Mouse (Mus musculus): Measurements from ENCODE around the gene Rer1. TPM values are rescaled to one million over a fixed set of nuclear protein-coding genes. Genes with fewer than 3 reads are reported as not detected.
A peak's percentile ranks its signal among the peaks of the same experiment; 100 is the strongest.

The Rer1 gene
- total RNA-seq (2021) = 10 to 100 TPM; 67.0 to 69.1 TPM
- long read RNA-seq, transcript Rer1-203 (8 exons, 1,803 nt) = minor isoform, 16 of 173 reads
- long read RNA-seq, transcript Rer1-201 (7 exons, 1,596 nt) = major isoform, 142 of 173 reads
- long read RNA-seq, partial matches to known transcripts = 3 of 173 reads
- long read RNA-seq, other reads (novel, unspliced or antisense) = 12 of 173 reads

DNA sequence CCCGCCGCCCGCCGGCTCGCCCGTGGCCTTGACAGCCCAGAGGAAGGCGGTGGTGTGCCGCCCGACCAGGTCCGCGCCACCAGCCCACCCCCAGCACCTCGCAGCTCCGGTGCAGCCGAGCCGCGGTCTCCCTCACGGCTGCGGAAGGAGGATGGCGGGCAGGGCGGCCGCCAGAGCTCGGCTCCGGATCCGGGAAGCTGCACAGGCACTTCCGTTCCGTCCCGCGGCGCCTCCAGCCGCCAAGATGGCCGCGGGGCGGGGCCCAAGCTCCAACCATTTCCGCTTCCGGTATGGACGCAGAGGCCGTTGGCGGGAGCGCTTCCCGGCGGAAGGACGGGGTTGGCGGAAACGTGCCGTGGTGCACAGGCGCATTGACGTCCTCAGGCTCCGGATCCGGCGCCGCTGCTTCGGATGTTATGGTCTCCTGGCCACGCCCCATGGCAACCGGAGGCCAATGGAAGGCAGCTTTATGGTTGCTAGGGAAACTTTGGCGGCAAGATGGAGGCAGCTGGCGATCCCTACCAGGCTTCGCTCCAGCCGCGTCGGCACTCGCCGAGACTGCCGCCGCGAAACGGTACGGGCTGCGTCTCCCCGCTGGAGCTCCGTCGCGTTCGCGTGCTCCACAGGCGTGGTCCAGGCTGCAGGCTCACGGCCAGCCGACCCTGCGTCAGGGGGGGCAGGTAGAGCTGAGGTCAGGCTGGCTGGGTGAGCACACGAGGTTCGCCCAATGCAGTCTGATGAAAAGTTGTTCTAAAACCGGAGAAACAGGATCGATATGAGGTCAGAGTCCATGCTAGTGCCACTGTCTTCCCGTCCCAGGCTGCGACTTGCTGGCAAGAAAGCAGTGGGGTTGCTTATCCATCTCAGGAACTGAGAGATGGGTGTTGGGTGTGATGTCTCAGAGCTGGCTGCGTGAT is at the start of gene Rer1, which contains the start of gene Morn1:
TSS of gene Rer1 (minus strand) at position 275 of the 917 bp plus-strand sequence.
TSS of gene Morn1 (plus strand) at position 470 of the 917 bp plus-strand sequence.
- peak; percentile 100 for DNase-seq (ENCODE audit: low spot score in 2 of 2)

DNA sequence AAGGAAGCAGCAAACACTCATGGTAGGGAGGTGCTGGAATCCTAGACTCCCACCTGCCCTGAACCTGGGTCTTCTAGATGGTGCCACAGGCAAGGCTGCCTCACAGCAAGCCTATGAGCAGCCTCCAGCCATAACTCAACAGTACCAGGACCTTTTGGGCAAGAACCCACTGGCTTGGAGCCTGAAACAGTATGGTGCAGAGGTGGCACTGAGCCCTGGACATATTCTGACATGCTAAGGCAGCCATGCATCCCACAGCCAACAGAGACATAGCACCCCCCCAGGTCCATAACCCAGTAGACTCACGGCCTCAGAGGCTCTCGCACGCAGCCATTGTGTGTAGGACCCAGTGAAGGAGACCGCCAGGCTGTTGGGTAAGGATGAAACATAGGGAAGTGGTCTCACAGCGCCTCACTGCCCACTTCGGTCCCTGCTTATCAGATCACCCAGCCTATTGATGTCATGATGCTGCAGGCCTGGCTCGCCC is 48.5 kb upstream of the Rer1 start:
- DNase-seq (ENCODE audit: low spot score in 2 of 2) = no peak

DNA sequence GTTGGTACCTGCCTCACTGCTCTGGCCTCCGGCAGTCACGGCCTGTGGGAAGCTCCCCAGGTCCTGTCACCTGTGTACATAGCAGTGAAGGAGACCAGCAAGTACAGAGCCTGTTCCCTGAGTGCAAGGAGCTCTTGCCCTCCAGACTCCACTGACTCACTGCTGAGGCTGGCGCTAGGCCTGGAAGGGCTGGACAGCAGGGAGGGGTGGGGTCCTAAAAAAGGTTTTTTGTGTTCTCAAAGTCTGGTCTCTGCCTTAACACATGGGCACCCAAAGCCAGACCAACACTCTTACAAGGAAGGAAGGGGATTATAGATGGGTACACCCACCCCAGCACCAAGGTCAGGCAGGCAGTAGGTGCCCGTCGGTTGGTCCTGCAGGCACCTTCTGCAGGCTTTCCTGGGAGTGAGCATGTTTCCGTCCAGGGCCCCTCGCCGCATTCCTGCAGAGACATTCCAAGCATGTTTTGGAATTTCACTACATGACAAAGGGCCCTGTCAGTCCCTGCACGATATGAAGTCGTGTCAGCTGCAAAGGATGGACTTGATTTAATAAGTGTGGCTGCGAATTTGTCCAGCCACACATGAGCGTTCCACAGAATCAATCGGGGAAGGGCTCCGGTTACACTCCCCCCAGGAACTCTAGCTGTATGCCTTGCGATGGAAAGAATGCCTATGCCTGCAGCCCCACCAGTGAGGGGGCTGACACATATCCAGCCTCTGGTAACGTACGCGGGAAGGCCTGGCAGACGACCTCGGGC is 47.7 kb upstream of the Rer1 start:
- DNase-seq (ENCODE audit: low spot score in 2 of 2) = no peak

DNA sequence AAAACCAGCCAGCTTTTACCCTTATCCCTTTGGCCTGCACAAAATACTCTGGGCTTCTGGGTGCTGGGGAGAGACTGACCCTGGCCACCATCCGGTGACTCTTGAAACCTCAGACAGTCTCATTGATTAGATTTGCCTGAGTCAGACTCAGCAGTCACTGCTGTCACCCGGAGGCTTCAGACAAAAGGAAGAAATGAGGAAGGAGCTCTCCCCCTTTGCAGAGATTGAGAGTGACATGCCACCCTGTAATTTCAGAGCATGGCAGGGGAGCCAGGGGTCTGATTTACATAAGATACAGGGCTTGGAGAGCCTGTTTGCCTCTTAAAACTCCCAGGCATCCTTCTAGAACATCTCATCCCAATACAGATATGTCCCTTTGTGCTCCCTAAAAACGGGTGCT is 47.0 kb upstream of the Rer1 start:
- no peak for DNase-seq (ENCODE audit: low spot score in 2 of 2)

DNA sequence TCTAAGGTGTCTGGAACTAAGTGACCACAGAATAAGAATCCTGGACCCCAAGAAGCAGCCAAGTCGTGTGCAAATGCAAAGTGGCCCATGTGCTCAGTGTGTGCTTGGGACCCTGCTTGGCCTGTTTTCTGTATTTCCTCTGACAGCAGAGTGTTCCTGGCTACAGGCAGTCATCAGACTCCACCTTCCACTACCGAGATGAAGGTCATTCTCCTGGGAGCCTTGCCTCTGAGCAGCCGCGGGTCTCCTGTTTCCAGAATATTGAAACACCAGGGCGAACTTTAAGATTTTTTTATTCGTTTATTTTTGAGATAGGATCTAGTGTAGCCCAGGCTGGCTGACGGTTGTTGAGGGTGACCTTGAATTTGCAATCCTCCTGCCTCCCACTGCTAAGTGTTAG is 44.4 kb upstream of the Rer1 start:
- no peak for DNase-seq (ENCODE audit: low spot score in 2 of 2)

DNA sequence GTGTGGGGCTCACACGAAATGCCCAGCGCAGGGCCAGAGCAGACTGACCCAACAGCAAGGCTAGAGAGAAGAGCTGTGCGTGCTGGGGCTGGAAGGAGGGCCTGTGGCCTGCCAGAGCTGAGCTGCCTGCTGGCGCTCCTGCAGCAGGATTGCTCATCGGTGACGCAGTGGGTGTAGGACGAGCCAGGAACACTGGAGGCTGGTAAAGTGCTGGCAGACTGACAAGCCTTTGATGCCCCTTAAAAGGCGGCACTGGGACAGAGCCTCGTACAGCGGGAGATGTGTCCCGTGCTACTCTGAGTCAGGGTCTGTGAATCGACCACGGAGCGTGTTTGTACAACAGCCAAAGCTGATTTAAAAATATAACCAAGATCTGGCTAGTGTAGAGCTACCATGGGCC is 43.8 kb upstream of the Rer1 start:
- peak; percentile 83 to 84 for DNase-seq (ENCODE audit: low spot score in 2 of 2)

DNA sequence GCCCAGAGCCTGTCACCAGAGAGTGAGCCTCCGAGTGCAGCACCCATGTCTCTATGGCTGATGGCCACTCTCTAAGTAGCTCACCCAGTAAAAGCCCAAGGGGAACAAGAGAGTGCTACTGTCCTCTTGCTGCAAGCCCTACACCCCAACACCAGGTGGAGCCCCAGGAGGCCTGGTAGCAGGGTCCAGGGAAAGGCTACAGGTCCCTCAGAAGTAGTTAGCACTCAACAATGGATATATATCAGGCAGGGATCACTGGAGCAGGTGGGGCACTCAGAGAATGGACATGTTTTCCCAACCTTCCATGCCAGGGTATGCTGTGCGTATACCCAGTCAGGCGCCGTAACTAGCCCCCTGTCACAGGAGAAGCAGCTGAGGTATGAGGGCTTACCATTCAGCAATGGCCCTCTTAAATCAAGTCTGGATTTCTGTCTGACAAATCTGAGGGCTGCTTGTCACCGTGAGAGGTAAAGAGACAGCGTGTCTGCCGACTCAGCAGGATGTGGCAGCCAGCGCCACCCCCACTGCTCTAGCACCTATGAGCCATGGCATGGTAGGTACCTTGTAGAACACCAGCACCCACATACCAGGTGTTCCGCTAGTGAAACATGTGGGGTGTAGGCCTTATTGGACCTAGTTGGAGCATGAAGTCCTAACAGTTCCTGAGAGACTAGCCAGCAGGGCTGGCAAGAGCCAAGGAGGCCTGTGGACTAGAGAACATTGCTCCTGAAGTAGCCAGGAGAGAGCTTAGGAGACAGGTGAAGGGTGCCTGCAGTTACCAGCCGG is 43.1 kb upstream of the Rer1 start:
- no peak for DNase-seq (ENCODE audit: low spot score in 2 of 2)

DNA sequence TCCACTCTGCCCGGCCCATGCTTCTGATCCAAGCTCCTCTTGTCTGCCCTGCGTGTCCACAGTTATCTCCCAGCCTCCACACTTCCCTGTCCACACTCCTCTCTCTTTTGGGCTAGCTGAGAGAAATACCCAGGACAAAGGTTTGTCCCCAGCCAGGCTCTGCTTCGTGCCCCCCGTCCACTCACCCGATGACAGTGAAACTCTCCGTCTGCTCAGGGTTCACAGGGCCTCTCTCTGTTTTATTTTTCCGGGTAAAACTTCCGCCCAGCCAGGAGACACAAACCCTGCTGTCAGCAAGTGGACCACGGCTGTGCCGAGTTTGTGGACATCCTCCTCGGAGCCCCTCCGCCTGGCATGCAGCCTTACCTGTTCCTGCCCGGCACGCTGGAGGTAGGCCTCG is 42.2 kb upstream of the Rer1 start:
- DNase-seq (ENCODE audit: low spot score in 2 of 2) = no peak

DNA sequence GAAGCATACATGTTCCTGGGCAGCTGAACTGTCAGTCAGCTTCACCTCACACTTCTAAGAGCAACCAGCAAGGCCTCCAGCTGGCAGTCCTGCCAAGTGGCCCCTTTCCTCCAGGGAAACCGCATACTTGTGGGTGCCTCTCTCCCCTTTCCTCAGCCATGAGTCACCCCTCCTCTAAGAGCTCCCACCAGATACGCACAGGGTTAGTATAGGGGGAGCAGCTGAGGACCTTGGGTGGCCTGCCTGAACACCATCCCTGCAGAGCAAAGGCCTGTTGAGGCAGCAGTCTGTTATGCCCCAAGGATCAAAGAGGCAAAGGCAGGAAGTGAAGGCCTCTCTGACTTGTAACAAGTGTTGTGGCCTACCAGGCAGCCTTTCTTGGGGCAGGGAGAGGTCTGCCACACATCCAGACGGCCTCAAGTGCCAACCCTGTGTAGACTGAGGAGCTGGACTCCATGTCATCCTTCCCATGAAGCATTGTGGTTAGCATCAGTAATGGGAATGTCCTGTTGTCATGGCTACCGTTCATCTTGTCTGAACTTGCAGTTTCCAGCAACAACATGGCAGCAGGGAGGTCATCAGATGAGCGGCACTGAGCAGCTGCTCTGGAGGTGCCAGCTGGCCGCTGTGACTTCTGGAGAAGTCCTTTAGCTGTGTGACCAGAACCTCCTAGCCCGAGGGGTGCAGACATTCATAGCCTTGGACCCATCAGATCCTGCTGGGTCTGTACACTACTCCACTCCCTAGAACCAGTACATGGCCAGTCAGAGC is 40.6 kb upstream of the Rer1 start:
- no peak for DNase-seq (ENCODE audit: low spot score in 2 of 2)

DNA sequence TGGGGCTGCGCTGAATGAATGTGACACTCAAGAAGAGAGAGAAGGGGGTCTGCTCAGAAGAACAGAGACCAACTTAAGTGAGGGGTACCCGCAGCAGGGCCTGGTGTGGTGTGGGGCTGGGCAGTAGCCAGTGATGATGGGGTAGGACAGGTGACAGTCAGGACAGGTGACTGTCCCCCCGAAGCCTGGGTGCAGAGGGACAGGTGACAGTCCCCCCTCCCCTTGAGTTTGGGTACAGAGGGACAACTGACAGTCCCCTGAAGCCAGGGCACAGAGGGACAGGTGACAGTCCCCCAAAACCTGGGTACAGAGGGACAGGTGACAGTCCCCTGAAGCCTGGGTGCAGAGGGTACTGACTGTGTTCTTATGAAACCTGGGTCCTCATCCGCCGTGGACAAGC is 40.0 kb upstream of the Rer1 start:
- no peak for DNase-seq (ENCODE audit: low spot score in 2 of 2)

DNA sequence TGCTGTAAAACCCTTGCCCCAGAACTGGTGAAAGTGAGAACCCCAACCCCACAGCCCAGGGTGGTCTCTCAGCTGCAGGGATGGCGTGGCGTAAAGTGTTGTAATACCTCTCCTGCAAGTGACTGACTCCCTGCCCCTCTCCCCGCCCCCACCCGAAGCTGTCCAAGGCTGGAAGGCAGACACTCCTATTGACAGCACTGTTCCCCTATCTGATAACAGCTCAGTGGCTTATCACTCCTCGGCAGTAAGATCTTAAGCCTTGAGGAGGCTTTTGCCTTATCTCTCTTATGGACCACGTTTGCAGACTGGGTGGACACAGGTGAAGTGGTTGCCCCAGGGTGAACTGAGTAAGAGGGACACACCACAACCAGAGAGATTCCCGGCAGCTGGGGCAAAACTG is 39.1 kb upstream of the Rer1 start:
- no peak for DNase-seq (ENCODE audit: low spot score in 2 of 2)

DNA sequence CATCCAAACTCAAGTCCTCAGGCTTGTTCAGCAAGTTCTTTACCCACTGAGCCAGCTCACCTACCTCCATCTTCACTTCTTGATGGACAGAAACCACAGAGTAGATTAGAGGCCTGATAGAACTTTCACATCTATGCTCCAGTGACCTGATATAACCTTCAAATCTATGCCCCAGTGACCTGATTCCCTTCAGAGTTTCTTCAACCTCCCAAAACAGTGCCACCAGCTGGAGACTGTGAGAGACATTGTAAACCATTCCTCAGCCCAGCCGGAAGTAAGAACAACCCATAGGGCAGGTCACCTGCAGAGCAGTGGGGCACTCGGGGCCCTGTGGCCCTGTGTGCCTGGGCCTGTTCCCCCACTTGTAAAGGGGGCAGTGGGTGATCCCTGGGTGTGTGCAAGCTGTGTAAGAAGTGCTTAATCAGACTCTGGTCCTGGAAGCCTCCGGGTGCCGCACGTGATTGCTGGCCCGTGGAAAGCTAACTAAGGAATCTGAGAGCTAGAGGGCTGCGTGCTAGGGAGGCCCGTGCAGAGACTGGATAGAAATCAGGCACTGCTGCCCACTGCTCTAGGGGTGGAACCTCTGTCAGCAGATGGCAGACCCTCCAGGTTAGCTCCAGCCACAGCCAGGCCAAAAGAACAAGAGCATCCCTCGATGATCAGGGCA is 37.8 kb upstream of the Rer1 start:
- DNase-seq (ENCODE audit: low spot score in 2 of 2) = no peak

DNA sequence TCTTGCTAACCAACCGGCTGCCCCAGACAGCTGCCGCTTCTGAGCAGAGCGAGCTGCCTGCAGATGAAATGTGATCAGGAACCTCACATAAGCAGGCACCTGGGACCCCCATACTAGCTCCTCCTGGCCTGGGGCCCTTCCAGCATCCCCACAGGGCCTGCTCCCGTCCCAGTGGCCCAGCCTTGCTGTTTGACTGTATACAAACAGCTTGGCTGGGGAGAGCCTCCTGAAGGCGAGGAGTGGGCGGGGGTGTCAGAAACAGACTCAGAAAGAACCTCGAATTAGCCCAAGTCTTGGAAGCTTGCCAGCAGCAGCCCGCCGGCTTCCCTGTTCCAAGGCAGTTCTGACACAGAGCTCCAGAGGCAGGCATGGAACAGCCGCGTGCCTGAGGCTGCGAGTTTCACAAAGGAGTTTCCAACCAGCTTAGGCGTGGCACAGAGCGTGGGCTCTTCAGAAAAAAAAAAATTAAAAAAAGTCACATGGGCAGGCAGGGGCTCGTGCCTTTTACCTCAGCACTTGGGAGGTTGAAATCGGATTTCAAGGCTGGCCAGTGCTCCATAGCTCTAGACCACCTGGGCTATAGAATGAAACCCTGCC is 36.4 kb upstream of the Rer1 start:
- peak; percentile 87 to 88 for DNase-seq (ENCODE audit: low spot score in 2 of 2)

DNA sequence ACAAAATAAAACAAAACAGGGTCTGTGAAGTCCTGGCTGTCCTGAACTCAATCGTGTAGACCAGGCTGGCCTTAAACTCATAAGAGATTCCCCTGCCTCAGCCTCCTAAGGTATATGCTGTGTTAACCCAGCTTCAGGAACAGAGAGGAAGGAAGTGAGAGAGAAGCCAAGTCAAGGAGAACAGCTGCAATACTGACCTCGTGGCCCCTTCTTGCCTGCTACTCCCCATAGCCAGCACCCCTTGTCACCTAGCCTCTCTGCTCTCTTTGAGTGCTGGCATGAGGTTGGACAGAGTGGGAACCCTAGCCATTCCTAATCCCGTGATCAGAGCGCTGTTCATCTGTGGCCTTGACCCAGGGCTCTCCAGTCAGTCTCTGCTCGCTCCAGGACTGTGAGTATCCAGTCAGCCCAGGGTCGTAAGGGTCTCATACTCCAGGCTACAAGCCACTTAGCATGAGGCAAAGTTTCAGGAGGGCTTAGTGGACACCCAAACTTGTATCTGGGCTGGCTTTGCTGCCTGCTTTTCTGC is 35.8 kb upstream of the Rer1 start:
- DNase-seq (ENCODE audit: low spot score in 2 of 2) = no peak

DNA sequence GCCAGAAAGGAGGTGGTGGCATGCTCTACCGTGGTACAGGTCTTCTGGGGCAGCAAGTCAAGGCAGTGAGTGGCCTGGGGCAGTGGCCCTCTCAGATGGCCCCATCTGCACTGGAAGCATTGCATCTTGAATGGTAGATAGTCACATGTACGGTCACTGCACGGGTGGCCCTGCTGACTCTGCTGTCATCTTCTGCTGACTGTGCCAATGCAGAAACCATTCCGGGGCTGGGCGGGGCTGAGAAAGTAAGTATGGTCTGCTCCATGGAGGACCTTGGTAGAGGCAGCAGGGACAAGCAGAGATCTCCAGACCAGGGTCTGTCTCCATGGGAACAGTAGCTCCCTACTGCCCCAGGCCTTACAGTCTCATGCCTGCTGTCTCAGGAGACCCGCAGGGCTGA is 35.0 kb upstream of the Rer1 start:
- no peak for DNase-seq (ENCODE audit: low spot score in 2 of 2)

DNA sequence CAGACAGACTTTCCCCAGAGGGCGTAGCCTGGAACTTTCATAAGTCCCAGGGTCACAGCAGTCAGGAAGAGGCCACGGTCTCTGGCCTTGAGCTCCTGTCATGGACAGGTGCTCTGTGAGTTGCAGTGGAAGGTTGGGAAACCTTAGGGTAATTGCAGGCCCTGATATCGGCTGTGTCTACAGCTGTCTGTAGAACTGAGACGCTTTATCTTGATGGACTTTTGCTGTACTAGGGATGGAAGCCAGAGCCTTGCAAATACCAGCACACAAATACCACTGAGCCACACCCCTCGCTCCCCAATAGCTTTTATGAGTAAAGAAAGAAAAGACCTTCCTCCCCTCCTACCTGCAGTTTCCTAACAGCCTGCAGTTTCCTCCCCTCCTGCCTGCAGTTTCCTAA is 34.4 kb upstream of the Rer1 start:
- no peak for DNase-seq (ENCODE audit: low spot score in 2 of 2)

DNA sequence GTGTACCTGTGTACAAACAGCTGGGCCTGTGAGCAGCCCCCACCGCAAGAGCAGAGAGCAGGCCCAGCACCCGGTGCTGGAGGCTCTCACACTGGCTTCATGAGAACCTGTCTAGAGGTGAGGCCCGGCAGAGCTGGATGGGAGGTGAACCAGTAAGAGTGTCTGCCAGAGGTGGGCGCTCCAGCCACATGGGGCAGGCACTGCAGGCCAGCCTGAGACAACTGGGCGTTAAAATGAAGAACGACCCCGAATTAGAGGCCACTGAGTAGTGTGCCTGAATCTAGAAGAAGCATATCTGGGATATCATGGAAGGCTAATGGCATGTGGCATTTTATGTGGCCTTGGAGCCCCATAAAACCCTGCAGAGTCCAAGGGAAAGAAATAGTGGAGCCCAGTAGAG is 33.9 kb upstream of the Rer1 start:
- no peak for DNase-seq (ENCODE audit: low spot score in 2 of 2)

DNA sequence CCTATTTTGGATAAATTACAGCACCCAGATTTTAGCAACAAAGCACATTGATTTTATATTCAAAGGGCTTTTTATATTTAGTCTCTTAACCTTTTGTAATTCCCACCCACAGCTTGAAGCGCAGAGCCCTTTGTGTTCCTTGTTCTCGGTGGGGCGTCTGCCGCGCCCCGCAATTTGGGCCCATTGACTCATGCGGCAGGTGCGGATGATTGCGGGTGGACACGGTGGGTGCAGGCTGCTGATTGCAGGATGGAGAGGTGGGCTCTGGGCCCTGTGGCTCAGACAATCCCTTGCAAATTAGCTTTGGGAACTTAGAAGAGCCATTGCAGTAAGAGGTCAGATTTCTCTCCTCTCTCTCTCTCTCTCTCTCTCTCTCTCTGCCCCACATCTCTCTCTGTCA is 32.1 kb upstream of the Rer1 start:
- no peak for DNase-seq (ENCODE audit: low spot score in 2 of 2)

DNA sequence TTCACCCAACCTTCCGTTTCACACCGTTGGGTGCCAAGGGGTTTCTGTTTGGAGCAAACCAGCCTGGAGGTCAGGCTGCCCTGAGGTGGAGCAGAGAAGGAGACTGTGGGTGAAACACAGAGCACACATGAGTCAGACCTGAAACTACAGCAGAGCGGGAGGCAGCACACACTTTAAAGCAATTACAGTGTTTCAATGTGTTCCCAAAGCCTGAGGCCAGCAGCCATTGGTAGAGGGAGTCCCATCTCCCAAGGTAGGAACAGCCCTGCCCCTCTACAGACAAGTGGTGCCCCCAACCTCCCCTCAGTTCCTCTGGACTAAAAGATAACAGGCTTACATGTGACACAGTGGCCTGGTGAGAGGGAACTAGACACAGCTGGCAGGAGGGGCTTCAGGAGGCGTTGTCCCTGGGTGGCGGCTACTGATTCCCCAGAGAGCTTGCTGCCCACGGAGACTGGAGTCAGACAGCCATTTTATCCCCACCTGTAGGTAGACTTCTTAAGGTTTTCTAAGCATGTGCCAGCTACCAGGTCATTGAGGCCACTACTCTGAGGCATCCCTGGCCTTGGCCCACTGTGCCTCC is 31.3 kb upstream of the Rer1 start:
- DNase-seq (ENCODE audit: low spot score in 2 of 2) = no peak
